Mouse (Mus musculus): ENCODE results near the gene Bahcc1. TPM values are rescaled to one million over a fixed set of nuclear protein-coding genes. Genes with fewer than 3 reads are reported as not detected.

The Bahcc1 gene
- total and polyA plus RNA-seq, 2 experiments from 2014 or later: 9.5 to 49.8 TPM

- Histone ChIP-seq H3K4me2 (ENCODE audit: low read depth, low read length, poor library complexity, severe bottlenecking) (no peak overlapping the region), H3K9ac (replicated peaks; ENCODE audit: low read length, poor library complexity, severe bottlenecking) (no peak overlapping the region), H3K4me3 (ENCODE audit: low read depth, low read length) (no peak overlapping the region), H3K27ac (ENCODE audit: low read depth, low read length) (no peak overlapping the region), H3K36me3 (ENCODE audit: insufficient read depth, low read length) (no peaks in the 10 kb centered on the region), H3K4me1 (ENCODE audit: insufficient read depth, low read length) (no peaks in the 10 kb centered on the region), H3K27me3 (ENCODE audit: insufficient read depth, low read length) (no peaks in the 10 kb centered on the region), H3K9me3 (ENCODE audit: low read length) (no peaks in the 10 kb centered on the region)
- no peak for ATAC-seq (ENCODE audit: low FRiP score)
- 89% methylated on average over 5 of the region's 5 CpGs for WGBS
- DNase-seq (ENCODE audit: low spot score): no peak
- TF ChIP-seq CTCF (IDR thresholded peaks at IDR 0.05): no peak
Measured at GRCm38 (mm10) chr11:120204200-120204599, 28.5 kb upstream of the Bahcc1 start.

- H3K4me2 ChIP-seq (ENCODE audit: low read depth, low read length, poor library complexity, severe bottlenecking): no peak overlapping the region
- H3K9me3 ChIP-seq (ENCODE audit: low read length): no peaks in the 10 kb centered on the region
- DNase-seq (ENCODE audit: low spot score) (no peak), ATAC-seq (ENCODE audit: low FRiP score) (no peak)
- TF ChIP-seq CTCF (IDR thresholded peaks at IDR 0.05): no peak
- no peak overlapping the region for H3K27ac ChIP-seq (ENCODE audit: low read depth, low read length)
- H3K27me3 ChIP-seq (ENCODE audit: insufficient read depth, low read length): no peaks in the 10 kb centered on the region
- no peaks in the 10 kb centered on the region for H3K36me3 ChIP-seq (ENCODE audit: insufficient read depth, low read length)
- H3K9ac ChIP-seq (replicated peaks; ENCODE audit: low read length, poor library complexity, severe bottlenecking): no peak overlapping the region
- 61% methylated on average over 9 of the region's 9 CpGs for WGBS
- H3K4me3 ChIP-seq (ENCODE audit: low read depth, low read length): no peak overlapping the region
- H3K4me1 ChIP-seq (ENCODE audit: insufficient read depth, low read length): no peaks in the 10 kb centered on the region
Measured at GRCm38 (mm10) chr11:120206069-120206668, 26.6 kb upstream of the Bahcc1 start.

- no peak for ATAC-seq (ENCODE audit: low FRiP score)
- TF ChIP-seq CTCF (IDR thresholded peaks at IDR 0.05): no peak
- Histone ChIP-seq H3K4me2 (ENCODE audit: low read depth, low read length, poor library complexity, severe bottlenecking) (no peak overlapping the region), H3K27ac (ENCODE audit: low read depth, low read length) (no peak overlapping the region), H3K36me3 (ENCODE audit: insufficient read depth, low read length) (no peaks in the 10 kb centered on the region), H3K4me1 (ENCODE audit: insufficient read depth, low read length) (no peaks in the 10 kb centered on the region), H3K9me3 (ENCODE audit: low read length) (no peaks in the 10 kb centered on the region), H3K9ac (replicated peaks; ENCODE audit: low read length, poor library complexity, severe bottlenecking) (no peak overlapping the region), H3K4me3 (ENCODE audit: low read depth, low read length) (no peak overlapping the region), H3K27me3 (ENCODE audit: insufficient read depth, low read length) (no peaks in the 10 kb centered on the region)
- WGBS: 66% methylated on average over 5 of the region's 5 CpGs
- DNase-seq (ENCODE audit: low spot score): no peak
Measured at GRCm38 (mm10) chr11:120206669-120207090, 26.1 kb upstream of the Bahcc1 start.

- WGBS: 77% methylated on average over 2 of the region's 2 CpGs
- H3K4me3 ChIP-seq (ENCODE audit: low read depth, low read length): no peak overlapping the region
- H3K9me3 ChIP-seq (ENCODE audit: low read length): no peaks in the 10 kb centered on the region
- no peaks in the 10 kb centered on the region for H3K27me3 ChIP-seq (ENCODE audit: insufficient read depth, low read length)
- no peak overlapping the region for H3K4me2 ChIP-seq (ENCODE audit: low read depth, low read length, poor library complexity, severe bottlenecking)
- H3K27ac ChIP-seq (ENCODE audit: low read depth, low read length): no peak overlapping the region
- ATAC-seq (ENCODE audit: low FRiP score): no peak
- peak; percentile 50 for TF ChIP-seq CTCF (IDR thresholded peaks at IDR 0.05)
- DNase-seq (ENCODE audit: low spot score): no peak
- no peak overlapping the region for H3K9ac ChIP-seq (replicated peaks; ENCODE audit: low read length, poor library complexity, severe bottlenecking)
- no peaks in the 10 kb centered on the region for H3K36me3 ChIP-seq (ENCODE audit: insufficient read depth, low read length)
- H3K4me1 ChIP-seq (ENCODE audit: insufficient read depth, low read length): no peaks in the 10 kb centered on the region
Measured at GRCm38 (mm10) chr11:120208848-120209247, 23.9 kb upstream of the Bahcc1 start.

- no peaks in the 10 kb centered on the region for H3K27me3 ChIP-seq (ENCODE audit: insufficient read depth, low read length)
- 78% methylated on average over 8 of the region's 8 CpGs for WGBS
- H3K27ac ChIP-seq (ENCODE audit: low read depth, low read length): no peak overlapping the region
- no peaks in the 10 kb centered on the region for H3K9me3 ChIP-seq (ENCODE audit: low read length)
- H3K36me3 ChIP-seq (ENCODE audit: insufficient read depth, low read length): no peaks in the 10 kb centered on the region
- no peak overlapping the region for H3K4me2 ChIP-seq (ENCODE audit: low read depth, low read length, poor library complexity, severe bottlenecking)
- H3K4me3 ChIP-seq (ENCODE audit: low read depth, low read length): no peak overlapping the region
- H3K9ac ChIP-seq (replicated peaks; ENCODE audit: low read length, poor library complexity, severe bottlenecking): no peak overlapping the region
- ATAC-seq (ENCODE audit: low FRiP score) (no peak), DNase-seq (ENCODE audit: low spot score) (no peak)
- no peaks in the 10 kb centered on the region for H3K4me1 ChIP-seq (ENCODE audit: insufficient read depth, low read length)
- TF ChIP-seq CTCF (IDR thresholded peaks at IDR 0.05): no peak
Measured at GRCm38 (mm10) chr11:120209462-120209861, 23.3 kb upstream of the Bahcc1 start.

GRCm38 (mm10) chr11:120215726-120216241 is 17.0 kb upstream of the Bahcc1 start:
- Histone ChIP-seq H3K27me3 (ENCODE audit: insufficient read depth, low read length) (no peaks in the 10 kb centered on the region), H3K9ac (replicated peaks; ENCODE audit: low read length, poor library complexity, severe bottlenecking) (no peak overlapping the region), H3K4me1 (ENCODE audit: insufficient read depth, low read length) (peaks cover 8% of the 10 kb centered on the region; the same call in 1 of the 2 replicates), H3K4me2 (ENCODE audit: low read depth, low read length, poor library complexity, severe bottlenecking) (no peak overlapping the region), H3K27ac (ENCODE audit: low read depth, low read length) (peak overlapping the region; percentile 70; the same call in 1 of the 2 replicates), H3K36me3 (ENCODE audit: insufficient read depth, low read length) (no peaks in the 10 kb centered on the region), H3K4me3 (ENCODE audit: low read depth, low read length) (no peak overlapping the region), H3K9me3 (ENCODE audit: low read length) (no peaks in the 10 kb centered on the region)
- WGBS: 68% methylated on average over 10 of the region's 10 CpGs
- DNase-seq (ENCODE audit: low spot score): no peak
- ATAC-seq (ENCODE audit: low FRiP score): no peak
- TF ChIP-seq CTCF (IDR thresholded peaks at IDR 0.05): no peak
